Mouse (Mus musculus): ENCODE measurements around the gene Wwtr1.
A peak's percentile ranks its signal among the peaks of the same experiment; 100 is the strongest.

Wwtr1 gene

GRCm38 (mm10) chr3:57575660-57576055 is at the start of gene Wwtr1:
Gene Wwtr1, minus strand, starts transcription at chr3:57575910.
- peak; percentile 30 for DNase-seq (ENCODE audit: low read depth, low spot score)

- no peak for DNase-seq (ENCODE audit: low read depth, low spot score)
Measured at GRCm38 (mm10) chr3:57619718-57620117, 44.0 kb upstream of the Wwtr1 start.

- no peak for DNase-seq (ENCODE audit: low read depth, low spot score)
Measured at GRCm38 (mm10) chr3:57615652-57616051, 39.9 kb upstream of the Wwtr1 start.

- DNase-seq (ENCODE audit: low read depth, low spot score): no peak
Measured at GRCm38 (mm10) chr3:57612430-57612997, 36.8 kb upstream of the Wwtr1 start.

- DNase-seq (ENCODE audit: low read depth, low spot score): no peak
Measured at GRCm38 (mm10) chr3:57611776-57612175, 36.1 kb upstream of the Wwtr1 start.

- no peak for DNase-seq (ENCODE audit: low read depth, low spot score)
Measured at GRCm38 (mm10) chr3:57604618-57605015, 28.9 kb upstream of the Wwtr1 start.

GRCm38 (mm10) chr3:57603891-57604617 is 28.3 kb upstream of the Wwtr1 start:
- DNase-seq (ENCODE audit: low read depth, low spot score): no peak

GRCm38 (mm10) chr3:57602610-57603009 is 26.9 kb upstream of the Wwtr1 start:
- DNase-seq (ENCODE audit: low read depth, low spot score): no peak

- DNase-seq (ENCODE audit: low read depth, low spot score): no peak
Measured at GRCm38 (mm10) chr3:57596566-57596965, 20.9 kb upstream of the Wwtr1 start.

- no peak for DNase-seq (ENCODE audit: low read depth, low spot score)
Measured at GRCm38 (mm10) chr3:57595506-57595905, 19.8 kb upstream of the Wwtr1 start.

GRCm38 (mm10) chr3:57585967-57586366 is 10.3 kb upstream of the Wwtr1 start:
- DNase-seq (ENCODE audit: low read depth, low spot score): no peak

GRCm38 (mm10) chr3:57583533-57583932 is 7.8 kb upstream of the Wwtr1 start:
- no peak for DNase-seq (ENCODE audit: low read depth, low spot score)

- DNase-seq (ENCODE audit: low read depth, low spot score): no peak
Measured at GRCm38 (mm10) chr3:57580426-57581195, 4.9 kb upstream of the Wwtr1 start.

GRCm38 (mm10) chr3:57576056-57576824 is 530 bp upstream of the Wwtr1 start:
- no peak for DNase-seq (ENCODE audit: low read depth, low spot score)

- DNase-seq (ENCODE audit: low read depth, low spot score): no peak
Measured at GRCm38 (mm10) chr3:57574885-57575659, 638 bp downstream of the Wwtr1 start.

- no peak for DNase-seq (ENCODE audit: low read depth, low spot score)
Measured at GRCm38 (mm10) chr3:57573898-57574570, 1.7 kb downstream of the Wwtr1 start.

GRCm38 (mm10) chr3:57572331-57572975 is 3.3 kb downstream of the Wwtr1 start:
- DNase-seq (ENCODE audit: low read depth, low spot score): no peak

GRCm38 (mm10) chr3:57566655-57567054 is 9.1 kb downstream of the Wwtr1 start:
- no peak for DNase-seq (ENCODE audit: low read depth, low spot score)

- DNase-seq (ENCODE audit: low read depth, low spot score): no peak
Measured at GRCm38 (mm10) chr3:57563627-57564026, 12.1 kb downstream of the Wwtr1 start.

GRCm38 (mm10) chr3:57562996-57563506 is 12.7 kb downstream of the Wwtr1 start:
- DNase-seq (ENCODE audit: low read depth, low spot score): no peak
